ENCODE assay signal across 7 mouse cellular contexts in the genomic region with DNA sequence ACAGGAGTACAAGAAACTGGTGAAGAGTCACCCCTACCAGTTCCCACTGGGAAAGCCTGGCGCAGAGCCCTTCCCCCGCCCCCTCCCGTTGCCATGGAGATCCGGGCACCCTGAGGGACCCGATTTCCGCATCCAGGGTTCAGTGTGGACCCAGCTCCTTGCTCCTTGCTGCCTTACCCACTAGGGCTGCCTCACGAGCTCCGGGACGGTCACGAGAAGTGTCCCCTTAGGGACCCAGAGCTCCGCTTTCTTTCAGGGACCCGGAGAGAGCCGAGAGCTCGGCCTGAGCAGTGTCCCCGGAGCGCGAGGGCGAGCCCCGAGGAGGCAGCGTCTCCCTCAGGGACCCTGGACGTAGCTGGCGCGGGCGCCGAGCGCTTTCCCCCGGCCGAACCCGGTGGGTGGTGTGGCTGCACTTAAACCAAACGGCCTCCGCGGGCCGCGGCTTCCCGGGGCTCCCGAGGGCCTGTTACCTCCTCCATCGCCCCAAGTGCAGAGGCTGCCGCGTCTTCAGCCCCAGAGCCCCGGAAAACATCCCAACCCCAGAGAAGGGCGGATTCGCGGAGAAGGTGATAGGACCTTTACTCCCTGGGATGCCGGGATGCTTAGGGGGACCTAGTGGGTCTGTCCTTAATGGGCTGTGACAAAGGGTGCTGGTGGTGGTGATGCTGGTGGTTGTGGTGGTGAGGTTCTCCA. TPM values are rescaled to one million over a fixed set of nuclear protein-coding genes. Genes with fewer than 3 reads are reported as not detected.
A peak's percentile ranks its signal among the peaks of the same experiment; 100 is the strongest.
DNase-seq lines count a peak whose midpoint lies in the region; ATAC-seq and TF ChIP-seq lines count a peak whose summit lies in the region.

A gene (plus strand): TSS at position 142 of the 693 bp plus-strand sequence.

- H3K4me1 ChIP-seq in embryonic facial prominence, embryonic 12.5 days, result no peaks in the 10 kb centered on the region
- no peaks in the 10 kb centered on the region for H3K4me1 ChIP-seq in limb, embryonic 14.5 days (ENCODE audit: control insufficient read depth, insufficient read depth, low read length)
- peaks cover 10% of the 10 kb centered on the region for H3K4me1 ChIP-seq in midbrain, embryonic 15.5 days

- under 1% methylated on average over 44 of the region's 44 CpGs for WGBS in embryonic facial prominence, embryonic 12.5 days
- 2% methylated on average over 43 of the region's 44 CpGs for whole genome bisulfite sequencing in limb, embryonic 14.5 days
- under 1% methylated on average over 44 of the region's 44 CpGs for WGBS in midbrain, embryonic 15.5 days

- no peak for TF ChIP-seq POLR2A in limb, embryonic 14.5 days (IDR thresholded peaks at IDR 0.05; ENCODE audit: borderline replicate concordance, extremely low read depth, insufficient read depth, insufficient read length)

- peak within 1 kb of the TSS; percentile 63 for H3K9ac ChIP-seq in embryonic facial prominence, embryonic 12.5 days
- H3K9ac ChIP-seq in limb, embryonic 14.5 days (ENCODE audit: low read depth, low read length, severe bottlenecking), result peak within 1 kb of the TSS; percentile 76
- peak within 1 kb of the TSS; percentile 71 for H3K9ac ChIP-seq in midbrain, embryonic 15.5 days

- no peaks in the 10 kb centered on the region for H3K36me3 ChIP-seq in embryonic facial prominence, embryonic 12.5 days
- H3K36me3 ChIP-seq in limb, embryonic 14.5 days (ENCODE audit: control insufficient read depth, insufficient read depth, low read length), result no peaks in the 10 kb centered on the region
- no peaks in the 10 kb centered on the region for H3K36me3 ChIP-seq in midbrain, embryonic 15.5 days (replicated peaks)
- H3K36me3 ChIP-seq in splenic B cell, adult 2 months (ENCODE audit: control insufficient read depth, insufficient read depth, low read length, poor library complexity, severe bottlenecking), result no peaks in the 10 kb centered on the region

- H3K4me3 ChIP-seq in embryonic facial prominence, embryonic 12.5 days, result peak within 1 kb of the TSS; percentile 50
- H3K4me3 ChIP-seq in limb, embryonic 14.5 days (replicated peaks; ENCODE audit: low read length), result peak within 1 kb of the TSS; percentile 63
- peak within 1 kb of the TSS; percentile 68 for H3K4me3 ChIP-seq in midbrain, embryonic 15.5 days

- ATAC-seq in embryonic facial prominence, embryonic 12.5 days (ENCODE audit: insufficient number of reproducible peaks, insufficient read depth, low FRiP score, low TSS enrichment), result peak; percentile 80
- ATAC-seq in limb, embryonic 14.5 days (ENCODE audit: low FRiP score, low read depth), result peak; percentile 76
- peak; percentile 90 for ATAC-seq in midbrain, embryonic 15.5 days (replicated peaks)

- H3K27me3 ChIP-seq in embryonic facial prominence, embryonic 12.5 days, result no peaks in the 10 kb centered on the region
- no peaks in the 10 kb centered on the region for H3K27me3 ChIP-seq in limb, embryonic 14.5 days (ENCODE audit: control insufficient read depth, insufficient read depth, low read length)
- no peaks in the 10 kb centered on the region for H3K27me3 ChIP-seq in midbrain, embryonic 15.5 days (replicated peaks)
- no peaks in the 10 kb centered on the region; the same call in none of the 2 replicates for H3K27me3 ChIP-seq in splenic B cell, adult 2 months (ENCODE audit: control insufficient read depth, insufficient read depth, low read length, poor library complexity, severe bottlenecking)

- DNase-seq in adrenal gland, postnatal 25 days, result peak; percentile 87
- peak; percentile 60 for DNase-seq in heart, adult 8-10 months (ENCODE audit: low spot score)
- peak; percentile 79 to 84 for DNase-seq in kidney, adult 8-10 months
- peak; percentile 45 for DNase-seq in limb, embryonic 14.5 days (ENCODE audit: low spot score)
- DNase-seq in splenic B cell, adult 2 months (ENCODE audit: low read depth, low spot score), result peak; percentile 26

- H3K9me3 ChIP-seq in embryonic facial prominence, embryonic 12.5 days, result no peaks in the 10 kb centered on the region
- H3K9me3 ChIP-seq in limb, embryonic 14.5 days (ENCODE audit: control insufficient read depth, low read length), result no peaks in the 10 kb centered on the region
- no peaks in the 10 kb centered on the region for H3K9me3 ChIP-seq in midbrain, embryonic 15.5 days

- peak within 1 kb of the TSS; percentile 67 for H3K4me2 ChIP-seq in embryonic facial prominence, embryonic 12.5 days (replicated peaks)
- peak within 1 kb of the TSS; percentile 92 for H3K4me2 ChIP-seq in limb, embryonic 14.5 days (replicated peaks; ENCODE audit: low read depth, low read length, severe bottlenecking)
- H3K4me2 ChIP-seq in midbrain, embryonic 15.5 days, result peak within 1 kb of the TSS; percentile 96

- H3K27ac ChIP-seq in embryonic facial prominence, embryonic 12.5 days, result no peak within 1 kb of the TSS
- no peak within 1 kb of the TSS for H3K27ac ChIP-seq in limb, embryonic 14.5 days (replicated peaks; ENCODE audit: low read depth, low read length)
- peak within 1 kb of the TSS; percentile 74 for H3K27ac ChIP-seq in midbrain, embryonic 15.5 days

RNA-seq across cellular contexts. Expression of the gene that starts here (rescaled TPM):
- total RNA-seq in adrenal gland, postnatal 25 days (2021), result 0.29 and 0.70 TPM in 2 replicates
- 1.5 and 1.6 TPM in 2 replicates for polyA plus RNA-seq in embryonic facial prominence, embryonic 12.5 days (2016; fragmentation: Nextera tagmentation; extraction: Ambion mirVana)
- total RNA-seq in heart, adult 8-10 months (2022), result under 1 TPM in 3 of 4 experiments, not detected in 1; 0.11 to 0.19 (median 0.12) TPM
- 2.2 and 2.4 TPM in 2 replicates for polyA plus RNA-seq in limb, embryonic 14.5 days (2012; rRNA removed)
- 0.33 and 0.80 TPM in 2 replicates for polyA plus RNA-seq in limb, embryonic 14.5 days (2014; fragmentation: Nextera tagmentation; extraction: Ambion mirVana)
- 2.1 and 2.6 TPM in 2 replicates for polyA plus RNA-seq in midbrain, embryonic 15.5 days (2015; fragmentation: Nextera tagmentation; extraction: Ambion mirVana)

Comparison
In these comparisons a context has a peak if more than half of its experiments do, and no peak if none do; other contexts are left out.
1. Peak in DNase-seq in adrenal gland, postnatal 25 days; RNA of the gene not detected or under 1 TPM.
2. Peak in DNase-seq in heart, adult 8-10 months; RNA of the gene not detected or under 1 TPM.
3. DNase-seq: peak in every context shown above with its lines; median percentile 87 in adrenal gland, postnatal 25 days; 82 in kidney, adult 8-10 months; 60 in heart, adult 8-10 months; 45 in limb, embryonic 14.5 days; 26 in splenic B cell, adult 2 months.